Mouse (Mus musculus) testis, adult 2 months (tissue): ENCODE measurements at regions not wholly inside any gene's neighbourhood (a gene's known extent, or its start where the extent isn't known, plus 50 kb on each side); places are given as distances from the start of the nearest gene placed in this dataset.

Experiments used
- H3K27ac ChIP-seq: fragments of 200-500 bp; 2 replicates; pipeline ENCODE4 v1.5.1; 2012; ENCODE audit warnings: low read depth, low read length; ENCODE audit not compliant: control insufficient read depth, insufficient read depth
- H3K27me3 ChIP-seq: fragments of 200-500 bp; 2 replicates; pipeline ENCODE4 v1.6.1; 2012; ENCODE audit warnings: mild to moderate bottlenecking, low read length, moderate library complexity; ENCODE audit not compliant: control insufficient read depth, insufficient read depth
- H3K36me3 ChIP-seq: fragments of 200-500 bp; 2 replicates; pipeline ENCODE4 v1.6.1; 2012; ENCODE audit warnings: mild to moderate bottlenecking, low read length; ENCODE audit not compliant: control insufficient read depth, insufficient read depth
- H3K4me1 ChIP-seq: fragments of 200-500 bp; 2 replicates; pipeline ENCODE4 v1.6.1; 2012; ENCODE audit warnings: low read length; ENCODE audit not compliant: control insufficient read depth, insufficient read depth
- H3K4me3 ChIP-seq: fragments of 200-500 bp; 2 replicates; pipeline ENCODE4 v1.5.1; 2012; ENCODE audit warnings: low read depth, mild to moderate bottlenecking, low read length, moderate library complexity, mixed read lengths; ENCODE audit not compliant: control insufficient read depth
- CTCF ChIP-seq: fragments of 200-500 bp; IDR thresholded peaks from 2 replicates; pipeline ENCODE4 v1.5.1; 2012; ENCODE audit warnings: low read depth, mild to moderate bottlenecking, inconsistent platforms, low read length, moderate library complexity; ENCODE audit not compliant: control insufficient read depth, insufficient read depth, insufficient replicate concordance
- POLR2A ChIP-seq: fragments of 200-500 bp; IDR thresholded peaks from 2 replicates; pipeline ENCODE4 v1.6.1; 2012; ENCODE audit warnings: low read depth, mild to moderate bottlenecking, inconsistent platforms, low read length, moderate library complexity; ENCODE audit not compliant: control insufficient read depth

DNA sequence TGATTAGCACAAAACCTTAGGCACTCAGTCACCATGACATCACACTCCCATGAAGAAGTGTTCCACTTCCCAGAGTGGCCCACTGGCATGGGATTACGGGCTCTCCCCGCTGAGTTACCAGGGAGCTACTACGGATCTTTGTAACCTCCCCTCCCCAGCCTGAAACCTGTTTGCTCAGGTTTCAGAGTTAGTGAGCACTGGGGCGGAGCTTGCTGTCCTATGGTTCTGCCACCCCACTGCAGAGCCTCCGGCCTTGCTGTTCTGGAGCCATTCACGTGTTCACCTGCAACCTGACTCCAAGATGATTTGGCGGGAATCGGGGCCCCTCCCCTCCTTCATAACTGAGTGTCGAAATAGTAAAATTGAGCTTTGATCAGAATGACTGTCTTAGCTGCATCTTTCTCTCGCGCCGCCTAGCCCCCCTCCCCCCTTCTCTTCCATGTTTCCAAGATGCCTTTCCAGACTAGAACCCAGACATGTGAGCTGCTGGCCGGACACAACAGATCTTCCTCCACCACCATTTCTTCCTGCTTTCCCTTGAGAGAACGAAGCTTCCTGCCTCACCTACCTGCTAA lies 95.8 kb upstream of the Glrp1 start:
- Histone ChIP-seq H3K27ac (no peak overlapping the region), H3K4me3 (no peak overlapping the region), H3K4me1 (no peaks in the 10 kb centered on the region), H3K27me3 (no peaks in the 10 kb centered on the region), H3K36me3 (no peaks in the 10 kb centered on the region)
- TF ChIP-seq POLR2A (no peak), CTCF (no peak)

- Histone ChIP-seq H3K27me3 (no peaks in the 10 kb centered on the region), H3K4me3 (no peak overlapping the region), H3K4me1 (no peaks in the 10 kb centered on the region), H3K27ac (no peak overlapping the region), H3K36me3 (no peaks in the 10 kb centered on the region)
- no peak for TF ChIP-seq POLR2A
These were observed 92.4 kb upstream of the Glrp1 start for GRCm38 (mm10) chr1:88602241-88602640.

DNA sequence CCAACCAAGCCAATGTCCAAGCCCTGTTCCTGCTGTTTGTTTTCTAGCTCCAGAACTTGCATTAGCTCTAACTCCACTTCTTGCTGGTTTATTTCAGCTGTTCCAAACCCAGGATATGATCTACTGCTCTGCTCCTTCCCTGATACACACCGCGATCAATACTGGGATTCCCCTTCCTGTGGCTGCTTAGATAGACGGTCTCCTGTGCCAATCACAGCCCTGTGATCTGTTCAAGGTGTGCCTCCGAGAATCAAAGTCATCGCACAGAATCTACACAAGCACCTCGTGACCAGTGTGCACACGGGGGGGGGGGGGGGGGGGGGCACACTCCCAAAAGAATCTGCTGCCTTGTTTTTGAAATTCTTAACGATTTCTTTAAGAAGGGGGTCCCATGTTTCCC lies 91.9 kb upstream of the Glrp1 start:
- Histone ChIP-seq H3K27ac (no peak overlapping the region), H3K36me3 (no peaks in the 10 kb centered on the region), H3K4me3 (no peak overlapping the region), H3K4me1 (no peaks in the 10 kb centered on the region), H3K27me3 (no peaks in the 10 kb centered on the region)
- TF ChIP-seq POLR2A (no peak), CTCF (no peak)

- H3K4me1 ChIP-seq: no peaks in the 10 kb centered on the region
- H3K27me3 ChIP-seq: no peaks in the 10 kb centered on the region
- TF ChIP-seq CTCF: no peak
- no peak for TF ChIP-seq POLR2A
- no peaks in the 10 kb centered on the region for H3K36me3 ChIP-seq
- no peak overlapping the region for H3K27ac ChIP-seq
- H3K4me3 ChIP-seq: no peak overlapping the region
These were observed 90.3 kb upstream of the Glrp1 start for GRCm38 (mm10) chr1:88600145-88600544.

DNA sequence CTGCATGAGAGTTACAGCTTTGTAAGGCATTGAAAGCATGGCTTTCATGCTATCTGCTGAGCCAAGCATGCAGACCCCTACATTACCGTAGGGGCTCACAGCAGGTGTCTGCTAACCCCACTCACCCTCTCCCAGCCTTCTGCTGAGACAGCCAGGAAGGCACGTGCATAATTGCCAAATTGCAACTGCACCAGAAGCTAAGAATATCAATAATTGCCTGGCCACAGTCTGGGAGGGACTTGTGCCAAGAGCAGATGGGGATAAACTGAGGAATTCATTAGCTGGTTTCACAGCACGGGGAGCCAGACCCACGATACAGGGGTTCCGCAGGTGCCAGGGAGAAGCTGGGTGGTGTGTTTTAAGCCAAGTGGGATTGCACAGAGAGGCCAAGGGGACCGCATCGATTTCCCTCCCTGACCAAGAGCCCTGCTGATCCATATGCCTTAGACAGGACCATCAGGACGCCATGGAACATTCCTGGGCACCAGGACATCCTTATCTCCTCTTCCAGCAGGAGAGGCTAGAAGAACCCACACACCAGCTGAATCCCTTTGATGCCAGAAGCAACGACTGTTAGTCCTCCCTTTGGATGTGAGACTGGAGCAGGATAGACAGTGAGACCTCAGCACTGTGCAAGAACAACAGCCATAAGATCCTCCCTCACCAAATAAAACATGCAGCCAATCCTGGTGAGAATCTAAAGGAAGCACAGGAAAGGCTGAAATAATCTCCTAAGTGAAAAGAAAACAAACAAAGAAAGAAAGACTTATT lies 84.8 kb upstream of the Glrp1 start:
- no peak overlapping the region for H3K4me3 ChIP-seq
- H3K4me1 ChIP-seq: no peaks in the 10 kb centered on the region
- no peaks in the 10 kb centered on the region for H3K27me3 ChIP-seq
- no peak overlapping the region for H3K27ac ChIP-seq
- H3K36me3 ChIP-seq: no peaks in the 10 kb centered on the region
- TF ChIP-seq POLR2A (no peak), CTCF (no peak)

GRCm38 (mm10) chr1:88592036-88592435 lies 82.2 kb upstream of the Glrp1 start:
- Histone ChIP-seq H3K4me1 (no peaks in the 10 kb centered on the region), H3K27ac (no peak overlapping the region), H3K36me3 (no peaks in the 10 kb centered on the region), H3K27me3 (no peaks in the 10 kb centered on the region), H3K4me3 (no peak overlapping the region)
- no peak for TF ChIP-seq POLR2A
- TF ChIP-seq CTCF: no peak

- Histone ChIP-seq H3K27me3 (no peaks in the 10 kb centered on the region), H3K27ac (no peak overlapping the region), H3K4me1 (no peaks in the 10 kb centered on the region), H3K4me3 (no peak overlapping the region), H3K36me3 (no peaks in the 10 kb centered on the region)
- TF ChIP-seq POLR2A: no peak
- no peak for TF ChIP-seq CTCF
These were observed 81.0 kb upstream of the Glrp1 start for GRCm38 (mm10) chr1:88590802-88591380.
